Mouse (Mus musculus) heart, embryonic 14.5 days (tissue): ENCODE measurements around the gene Gm21425. TPM values are rescaled to one million over a fixed set of nuclear protein-coding genes. Genes with fewer than 3 reads are reported as not detected.
"Not testable (repeated sequence)": the region's sequence is repeated elsewhere in the genome, so short reads cannot be mapped to it uniquely, and the experiment has no call there.

Experiments used
- ATAC-seq: fragments of 200-750 bp; cut with Nextera tagmentation; 2 replicates; pipeline ENCODE4 v1.8.0; 2017; ENCODE audit warnings: low read depth, moderate TSS enrichment; ENCODE audit not compliant: insufficient number of reproducible peaks, insufficient read depth, low FRiP score
- H3K27ac ChIP-seq, 2 experiments: fragments of 200-500 bp in 1 of 2; fragments of 300-500 bp in 1 of 2; sonication (generic) in 1 of 2; replicated peaks in 1 of 2; 2 replicates each; pipeline ENCODE4 v1.5.1; 2012 to 2014; ENCODE audit warnings: low read depth in 2 of 2, low read length in 2 of 2, control low read depth in 1 of 2, mild to moderate bottlenecking in 1 of 2, mixed read lengths in 1 of 2; ENCODE audit not compliant: control insufficient read depth in 1 of 2, insufficient read depth in 1 of 2
- H3K27me3 ChIP-seq: fragments of 300-500 bp; sonication (generic); 2 replicates; pipeline ENCODE4 v1.6.1; 2014; ENCODE audit warnings: mild to moderate bottlenecking, low read length, control low read depth; ENCODE audit not compliant: control insufficient read depth, insufficient read depth
- H3K36me3 ChIP-seq: fragments of 300-500 bp; sonication (generic); 2 replicates; pipeline ENCODE4 v1.6.1; 2014; ENCODE audit warnings: mild to moderate bottlenecking, control low read depth, low read length, mixed read lengths; ENCODE audit not compliant: control insufficient read depth, insufficient read depth
- H3K4me1 ChIP-seq, 2 experiments: fragments of 200-500 bp in 1 of 2; fragments of 300-500 bp in 1 of 2; sonication (generic) in 1 of 2; 2 replicates each; pipeline ENCODE4 v1.6.1; 2012 to 2014; ENCODE audit warnings: low read length in 2 of 2, control low read depth in 1 of 2, mixed read lengths in 1 of 2; ENCODE audit not compliant: control insufficient read depth in 2 of 2, insufficient read depth in 2 of 2
- H3K4me2 ChIP-seq: fragments of 300-500 bp; sonication (generic); 2 replicates; pipeline ENCODE4 v1.6.1; 2014; ENCODE audit warnings: mild to moderate bottlenecking, low read length
- H3K4me3 ChIP-seq, 2 experiments: fragments of 200-500 bp in 1 of 2; fragments of 300-500 bp in 1 of 2; sonication (generic) in 1 of 2; 2 replicates each; pipeline ENCODE4 v1.5.1; 2012 to 2014; ENCODE audit warnings: low read length in 2 of 2, mild to moderate bottlenecking in 2 of 2, control low read depth in 1 of 2, low read depth in 1 of 2, moderate library complexity in 1 of 2; ENCODE audit not compliant: control insufficient read depth in 1 of 2, insufficient read depth in 1 of 2
- H3K9ac ChIP-seq: fragments of 300-500 bp; sonication (generic); 2 replicates; pipeline ENCODE4 v1.6.1; 2014; ENCODE audit warnings: mild to moderate bottlenecking, low read length
- H3K9me3 ChIP-seq: fragments of 300-500 bp; sonication (generic); 2 replicates; pipeline ENCODE4 v1.6.1; 2016; ENCODE audit warnings: low read length, control low read depth; ENCODE audit not compliant: control insufficient read depth
- WGBS: fragments of 180-500 bp; shearing (Covaris S2); extraction: QIAGEN DNeasy Blood & Tissue Kit; methylation state at CpG from one replicate; pipeline ENCODE4 v1.1.7; 2014; 5-methylcytosine and 5-hydroxymethylcytosine counted together
- polyA plus RNA-seq: library from polyadenylated mRNA; unstranded; fragments of >200 nt; fragmentation: Nextera tagmentation; extraction: Ambion mirVana; gene quantifications from 2 replicates; pipeline ENCODE4 v1.2.1, GENCODE M21; 2014

Gm21425 gene
- not detected in 2 replicates for polyA plus RNA-seq

DNA sequence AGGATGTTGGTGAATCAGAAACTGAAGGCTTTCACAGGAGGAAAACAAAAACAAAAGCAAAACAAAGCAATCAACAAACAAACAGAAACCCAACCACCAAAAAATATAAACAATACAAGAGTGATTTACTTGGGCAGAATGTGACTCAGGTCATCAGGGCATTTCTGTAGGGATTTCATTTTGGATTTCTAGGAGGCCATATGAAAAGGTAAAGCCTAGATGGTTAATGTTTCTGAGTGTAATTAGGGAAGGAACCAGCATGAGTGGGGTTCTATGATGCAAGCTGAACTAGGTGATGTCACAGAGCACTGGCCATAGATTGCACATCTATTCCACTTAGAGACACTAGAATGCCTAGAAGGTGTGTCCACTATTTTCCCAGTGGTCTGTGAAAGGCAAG is at the start of gene Gm21425:
Gm21425 (plus strand) TSS at position 301 of the 400 bp plus-strand sequence.
- not testable (repeated sequence) for H3K27ac ChIP-seq, H3K27me3 ChIP-seq, ATAC-seq, H3K9ac ChIP-seq, H3K4me2 ChIP-seq, H3K9me3 ChIP-seq, H3K4me3 ChIP-seq, H3K36me3 ChIP-seq, H3K4me1 ChIP-seq

DNA sequence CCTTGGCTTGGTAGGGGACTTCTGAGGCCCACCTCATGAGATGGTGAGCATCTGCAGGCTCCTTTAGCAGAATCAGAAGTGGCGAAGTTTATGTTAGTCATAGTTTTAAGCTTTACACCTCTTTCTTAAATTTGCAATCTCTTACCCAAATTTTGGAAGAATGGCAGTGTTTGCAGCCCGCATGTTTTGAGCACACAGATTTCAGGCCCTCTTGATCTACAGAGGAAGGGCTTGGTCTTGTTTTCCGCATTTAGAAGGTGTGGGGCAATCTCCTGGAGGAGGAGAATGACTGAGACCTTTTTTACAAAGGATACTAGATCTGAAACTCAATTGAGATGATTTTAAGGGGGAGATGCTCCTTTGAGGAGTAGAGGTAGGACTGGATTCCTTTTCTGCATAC is 28.4 kb upstream of the Gm21425 start, which contains the start of gene Gm21891:
Gm21891 (minus strand) TSS at position 101 of the 400 bp plus-strand sequence.
- not testable (repeated sequence) for H3K27ac ChIP-seq, H3K9ac ChIP-seq, ATAC-seq, H3K4me2 ChIP-seq, H3K4me1 ChIP-seq, H3K9me3 ChIP-seq, H3K27me3 ChIP-seq, H3K36me3 ChIP-seq, H3K4me3 ChIP-seq
- WGBS = no CpG with 5 or more reads among the region's 3 CpGs

Other genes starting within 250 kb of the Gm21425 start
- gene Gm20807, start 119.1 kb upstream of the Gm21425 start, polyA plus RNA-seq = not detected in 2 replicates
- not detected in 2 replicates for gene Gm21891, start 28.5 kb upstream of the Gm21425 start, polyA plus RNA-seq
- not detected in 2 replicates for gene Gm21828, start 62.0 kb downstream of the Gm21425 start, polyA plus RNA-seq
- gene Gm21440, start 90.4 kb downstream of the Gm21425 start, polyA plus RNA-seq = not detected in 2 replicates
- gene Gm21454, start 90.5 kb downstream of the Gm21425 start, polyA plus RNA-seq = not detected in 2 replicates
- gene Gm21725, start 187.1 kb downstream of the Gm21425 start, polyA plus RNA-seq = not detected in 2 replicates